Mouse (Mus musculus) heart, adult 9 months (tissue): ENCODE results near the gene Gm13305.
"Not testable (repeated sequence)": the region's sequence is repeated elsewhere in the genome, so short reads cannot be mapped to it uniquely, and the experiment has no call there.

Source experiments
- DNase-seq, 2 experiments: peaks; one replicate each; pipeline ENCODE4 v3.0.0; 2022; ENCODE audit warnings: low spot score in 2 of 2

Gene Gm13305

DNA sequence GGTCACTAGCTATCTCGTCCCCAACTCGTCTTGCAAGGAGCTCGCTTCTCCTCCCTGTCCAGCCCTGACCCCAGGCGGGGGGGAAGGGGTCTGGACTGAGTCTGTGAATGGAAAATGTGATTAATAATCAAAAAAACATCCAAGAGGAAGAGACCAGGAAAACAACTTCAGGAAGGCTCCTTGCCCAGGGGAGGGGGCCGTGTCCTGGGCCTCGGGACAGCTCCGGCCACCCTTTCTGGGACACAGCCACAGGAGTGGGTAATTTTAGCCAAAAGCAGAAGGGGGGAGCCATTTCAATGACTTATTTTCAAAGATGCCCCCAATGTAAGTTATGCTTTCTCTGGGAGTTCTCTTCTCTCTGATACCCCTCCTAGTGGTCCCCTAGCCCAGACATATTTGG, at the start of gene Gm13305:
TSS of gene Gm13305 (minus strand) at position 101 of the 400 bp plus-strand sequence.
- not testable (repeated sequence) for DNase-seq

DNA sequence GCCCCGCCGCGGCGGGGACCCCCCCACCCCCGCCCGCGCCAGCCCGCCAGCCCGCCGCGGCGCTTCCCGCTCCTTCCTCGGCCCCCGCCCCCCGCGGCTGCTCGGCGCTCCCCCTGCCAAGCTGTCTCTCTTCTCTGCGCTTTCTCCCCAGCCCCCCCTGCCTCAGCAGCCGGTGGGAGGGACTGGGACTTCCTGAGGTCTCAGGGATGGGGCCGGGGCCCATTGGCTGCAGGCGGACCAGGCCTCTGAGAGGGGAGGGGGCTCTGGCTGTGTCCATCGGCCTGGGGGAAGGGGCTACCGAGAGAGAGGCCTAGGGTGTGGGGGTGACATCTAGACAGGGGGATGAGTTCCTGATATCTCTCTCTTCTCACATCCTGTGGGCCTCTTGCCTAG, 16.6 kb upstream of the Gm13305 start:
- DNase-seq = not testable (repeated sequence)

DNA sequence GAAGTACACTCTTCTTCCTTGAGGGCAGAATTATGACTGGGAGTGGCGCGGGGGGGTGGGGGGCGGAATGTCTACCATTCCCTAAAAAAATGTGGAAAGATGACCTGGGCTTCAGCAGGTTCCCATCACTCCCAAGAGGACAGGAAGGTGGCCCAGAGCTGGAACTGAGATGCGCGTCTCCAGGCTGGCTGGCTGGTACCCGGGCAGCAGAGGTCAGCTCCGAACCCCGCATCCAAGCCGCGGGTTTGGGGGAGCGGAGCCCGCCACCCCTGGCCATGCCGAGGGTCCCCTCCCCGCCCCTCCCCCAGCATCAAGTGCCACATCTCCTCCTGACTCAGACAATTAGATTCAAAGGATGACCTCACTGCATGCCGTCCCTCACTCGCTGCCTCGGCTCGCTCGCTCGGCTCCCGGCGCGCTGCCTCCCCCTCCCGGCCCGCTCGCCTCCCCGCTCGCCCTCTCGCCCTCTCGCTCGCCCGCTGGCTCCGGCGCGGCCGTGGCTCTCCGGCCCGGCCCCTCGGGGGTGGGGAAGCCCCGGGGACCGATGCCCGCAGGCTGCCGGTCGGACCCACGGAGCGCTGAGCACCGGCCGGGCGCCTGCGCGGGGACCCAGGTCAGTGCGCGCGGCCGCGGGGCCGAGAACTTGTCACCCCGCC, 16.0 kb upstream of the Gm13305 start:
- DNase-seq = not testable (repeated sequence)

DNA sequence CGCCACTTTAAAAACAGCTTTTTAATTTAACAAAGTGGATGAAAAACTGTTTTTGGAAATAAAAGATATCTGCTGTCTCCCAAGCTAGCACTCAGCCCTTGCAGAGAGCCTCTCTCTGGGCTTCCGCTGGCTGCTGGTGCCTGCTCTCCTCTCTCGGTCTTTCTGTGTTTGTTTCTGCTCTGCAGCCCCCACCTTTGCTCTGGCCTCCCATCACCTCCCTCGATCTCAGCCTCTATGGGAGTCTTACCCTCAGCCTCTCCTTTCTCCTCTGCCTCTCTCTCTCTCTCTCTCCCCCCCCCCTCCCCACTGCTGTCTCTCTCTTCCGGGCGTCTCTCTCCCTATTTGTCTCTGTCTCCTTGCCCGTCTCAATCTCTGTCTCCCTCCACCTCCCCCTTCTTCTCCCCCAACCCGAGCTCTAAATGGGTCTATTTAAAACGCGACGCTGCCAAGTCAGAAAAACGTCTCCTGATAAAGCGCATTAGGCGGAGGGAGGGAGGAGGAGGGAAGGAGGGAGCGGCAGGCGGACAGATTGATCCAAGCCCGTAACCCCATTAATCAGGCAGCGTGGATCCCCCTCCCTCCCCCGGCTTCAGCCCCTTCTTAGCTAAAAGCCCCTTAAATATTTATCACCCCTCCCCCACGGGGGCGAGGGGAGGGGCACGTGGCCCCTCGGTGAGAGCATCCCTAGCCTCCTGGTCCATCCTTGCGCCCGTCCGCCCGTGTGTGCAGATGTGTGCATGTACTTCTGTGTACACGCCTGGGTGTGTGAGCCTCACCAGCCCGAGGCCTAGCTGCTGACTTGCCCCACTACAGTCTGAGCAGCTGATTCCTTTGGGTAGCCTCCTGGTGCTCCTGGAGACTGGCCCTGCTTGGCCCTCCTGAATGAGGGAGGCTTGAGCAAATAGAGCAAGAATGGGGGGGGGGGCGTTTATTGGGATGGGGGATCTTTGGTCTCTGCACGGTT, 15.1 kb upstream of the Gm13305 start:
- DNase-seq = not testable (repeated sequence)

DNA sequence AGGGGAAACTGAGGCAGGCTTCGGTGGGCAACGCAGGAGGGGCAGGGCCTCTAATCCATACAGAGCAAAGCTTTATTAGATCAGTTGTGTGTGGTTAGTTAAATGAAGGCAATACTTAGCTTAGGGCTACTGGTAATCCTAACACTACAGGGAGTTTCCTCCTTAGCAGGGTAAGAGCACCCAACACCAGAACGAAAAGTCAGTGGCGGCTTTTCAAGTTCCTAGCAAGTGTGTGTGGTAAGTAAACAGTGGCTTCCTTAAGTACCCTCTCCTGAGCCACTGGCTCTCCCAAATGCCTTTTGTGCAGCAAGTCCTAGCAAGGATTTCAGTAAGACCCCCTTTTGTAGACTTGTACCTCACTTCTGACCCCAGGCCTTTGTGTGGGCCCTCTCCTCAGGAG, 9.8 kb upstream of the Gm13305 start:
- not testable (repeated sequence) for DNase-seq

DNA sequence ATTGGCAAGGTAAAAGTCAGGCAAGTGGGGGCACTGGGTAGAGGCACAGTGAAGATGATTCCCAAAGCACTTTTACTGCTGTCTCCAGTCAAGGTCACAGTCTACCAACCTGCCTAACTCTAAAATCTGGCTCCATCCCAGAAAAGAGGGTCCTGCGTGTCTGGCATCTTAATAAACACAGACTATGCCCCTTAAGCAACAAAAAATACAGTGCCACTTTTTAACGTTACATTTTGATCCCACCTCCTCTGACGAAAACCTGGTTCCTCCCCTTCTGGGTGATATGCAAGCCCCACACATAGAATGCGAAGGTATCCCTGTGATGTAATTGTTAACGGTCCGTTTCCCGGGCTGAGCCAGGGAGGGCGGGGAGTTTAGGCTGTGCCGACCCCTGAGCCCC, 15.3 kb downstream of the Gm13305 start, which contains the start of gene Gm13306:
TSS of gene Gm13306 (plus strand) at position 301 of the 400 bp plus-strand sequence.
- not testable (repeated sequence) for DNase-seq

DNA sequence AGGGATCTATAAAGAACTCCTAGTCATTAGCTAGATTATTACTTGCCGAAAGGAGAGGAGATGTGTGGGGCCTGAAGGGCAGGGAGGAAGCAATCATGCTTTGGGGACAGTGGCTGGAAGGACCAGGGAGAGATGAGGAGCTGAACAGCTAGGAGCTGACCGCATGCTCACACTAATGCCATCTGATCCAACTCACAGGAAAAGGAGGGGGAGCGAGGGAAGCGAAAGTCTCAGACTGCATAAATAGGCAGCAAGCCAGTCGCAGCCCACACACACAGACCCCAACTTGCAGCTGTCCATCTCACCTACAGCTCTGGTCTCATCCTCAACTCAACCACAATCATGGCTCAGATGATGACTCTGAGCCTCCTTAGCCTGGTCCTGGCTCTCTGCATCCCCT, 53.9 kb downstream of the Gm13305 start, which contains the start of gene Gm13304:
TSS of gene Gm13304 (plus strand) at position 301 of the 400 bp plus-strand sequence.
- DNase-seq = not testable (repeated sequence)
